Mouse (Mus musculus) erythroblast, adult 5-6 weeks (primary cell): ENCODE measurements around the gene Hist1h2bh. TPM values are rescaled to one million over a fixed set of nuclear protein-coding genes. Genes with fewer than 3 reads are reported as not detected.
"Not testable (repeated sequence)": the region's sequence is repeated elsewhere in the genome, so short reads cannot be mapped to it uniquely, and the experiment has no call there.

ENCODE experiments used
- ATAC-seq: replicated peaks from 2 replicates; pipeline ENCODE4 v1.8.0; 2016; ENCODE audit warnings: moderate number of reproducible peaks, mild to moderate bottlenecking, moderate TSS enrichment, inconsistent platforms; ENCODE audit not compliant: poor library complexity, low FRiP score, severe bottlenecking
- total RNA-seq, 2 experiments: library from RNA; stranded (forward) in 1 of 2; stranded (reverse) in 1 of 2; fragments of 150-400 nt in 1 of 2; fragments of 200-764, 138-1000 nt in 1 of 2; gene quantifications; 2 replicates each; pipeline versions ENCODE4 v1.2.3 to v1.2.4; 2015 to 2017; ENCODE audit warnings: low replicate concordance in 2 of 2

The Hist1h2bh gene
- total RNA-seq, 2 experiments from 2014 or later: 13.4 to 67.3 TPM

GRCm38 (mm10) chr13:23554393-23554792 is 11.2 kb upstream of the Hist1h2bh start:
- no peak for ATAC-seq

DNA sequence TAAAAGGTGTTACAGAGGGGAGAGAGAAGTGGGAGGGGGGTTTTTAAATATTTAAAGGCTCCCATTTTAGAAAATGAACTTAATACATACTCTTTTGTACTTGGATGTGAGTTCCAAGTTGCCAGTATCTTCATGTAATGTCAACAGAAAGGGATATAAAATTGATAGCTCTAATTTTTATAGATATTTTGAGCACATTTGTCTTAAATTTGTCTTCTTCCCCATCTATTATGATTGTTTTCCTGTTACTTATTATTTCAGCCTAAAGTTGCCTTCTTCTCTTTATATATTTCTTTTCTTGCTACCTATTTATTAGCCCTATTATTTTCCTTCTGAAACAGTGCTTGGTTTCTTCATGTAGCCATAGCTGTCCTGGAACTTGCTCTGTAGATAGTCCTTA is 9.8 kb upstream of the Hist1h2bh start, which contains the start of gene Hist1h1d:
Gene Hist1h1d, plus strand, starts transcription at position 301 of the 400 bp plus-strand sequence.
- no peak for ATAC-seq

GRCm38 (mm10) chr13:23551931-23552914 is 9.0 kb upstream of the Hist1h2bh start:
- no peak for ATAC-seq

- peak; percentile 51 for ATAC-seq
These were observed 8.1 kb upstream of the Hist1h2bh start, which contains the start of gene Hist1h4f for GRCm38 (mm10) chr13:23551146-23551834. Gene Hist1h4f, minus strand, starts transcription at chr13:23551648.

DNA sequence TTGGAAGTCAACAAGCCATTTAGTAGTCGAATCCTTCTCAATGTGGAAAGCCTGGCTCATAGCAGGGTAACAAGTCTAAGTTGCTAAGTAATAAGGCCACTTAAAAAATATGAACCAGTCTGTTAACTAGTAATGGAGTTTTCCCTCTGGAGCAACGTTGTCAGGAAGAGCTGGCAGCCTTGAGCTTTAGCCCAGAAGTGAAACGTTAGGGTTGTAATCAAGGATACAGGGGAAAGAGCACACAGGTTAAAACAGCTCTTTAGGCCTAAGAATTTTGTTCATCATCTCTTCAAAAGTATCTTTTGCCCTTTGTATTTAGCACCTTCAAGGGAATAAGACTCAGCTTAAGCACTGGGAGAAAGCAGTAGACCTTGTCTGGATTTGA is 7.6 kb upstream of the Hist1h2bh start:
- peak; percentile 4; the same call in 1 of the 2 replicates for ATAC-seq

DNA sequence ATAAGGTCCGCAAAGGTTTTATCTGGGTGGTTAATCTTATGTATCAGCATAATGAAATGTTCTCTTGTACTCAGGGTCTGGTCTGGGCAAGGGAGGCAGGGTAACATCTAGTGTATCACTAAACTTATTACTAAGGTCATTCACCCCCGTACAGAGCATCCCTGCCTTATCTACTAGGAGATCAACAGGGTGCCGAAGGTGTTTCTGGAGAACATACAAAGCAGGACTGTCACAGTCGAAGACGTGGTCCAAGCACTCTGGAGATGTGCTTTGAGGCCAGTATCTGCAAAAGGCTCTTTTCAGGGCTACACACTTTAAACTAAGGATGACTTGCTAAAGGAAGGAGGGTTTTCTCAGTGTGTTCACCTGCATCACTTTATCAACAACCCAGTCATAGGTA is 3.5 kb upstream of the Hist1h2bh start:
- no peak for ATAC-seq

DNA sequence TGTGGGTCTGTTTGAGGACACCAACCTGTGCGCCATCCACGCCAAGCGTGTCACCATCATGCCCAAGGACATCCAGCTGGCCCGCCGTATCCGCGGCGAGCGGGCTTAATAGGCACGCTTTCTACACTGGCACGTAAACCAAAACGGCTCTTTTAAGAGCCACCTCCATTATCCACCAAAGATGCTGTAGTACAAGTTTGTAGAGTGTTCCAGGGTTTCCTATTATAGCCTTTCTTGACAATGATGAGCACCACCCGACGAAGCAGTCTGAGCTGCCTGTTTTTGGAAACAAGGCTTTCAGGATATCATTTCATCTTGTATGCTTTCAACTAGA is 1.6 kb upstream of the Hist1h2bh start:
- ATAC-seq: peak; percentile 38

DNA sequence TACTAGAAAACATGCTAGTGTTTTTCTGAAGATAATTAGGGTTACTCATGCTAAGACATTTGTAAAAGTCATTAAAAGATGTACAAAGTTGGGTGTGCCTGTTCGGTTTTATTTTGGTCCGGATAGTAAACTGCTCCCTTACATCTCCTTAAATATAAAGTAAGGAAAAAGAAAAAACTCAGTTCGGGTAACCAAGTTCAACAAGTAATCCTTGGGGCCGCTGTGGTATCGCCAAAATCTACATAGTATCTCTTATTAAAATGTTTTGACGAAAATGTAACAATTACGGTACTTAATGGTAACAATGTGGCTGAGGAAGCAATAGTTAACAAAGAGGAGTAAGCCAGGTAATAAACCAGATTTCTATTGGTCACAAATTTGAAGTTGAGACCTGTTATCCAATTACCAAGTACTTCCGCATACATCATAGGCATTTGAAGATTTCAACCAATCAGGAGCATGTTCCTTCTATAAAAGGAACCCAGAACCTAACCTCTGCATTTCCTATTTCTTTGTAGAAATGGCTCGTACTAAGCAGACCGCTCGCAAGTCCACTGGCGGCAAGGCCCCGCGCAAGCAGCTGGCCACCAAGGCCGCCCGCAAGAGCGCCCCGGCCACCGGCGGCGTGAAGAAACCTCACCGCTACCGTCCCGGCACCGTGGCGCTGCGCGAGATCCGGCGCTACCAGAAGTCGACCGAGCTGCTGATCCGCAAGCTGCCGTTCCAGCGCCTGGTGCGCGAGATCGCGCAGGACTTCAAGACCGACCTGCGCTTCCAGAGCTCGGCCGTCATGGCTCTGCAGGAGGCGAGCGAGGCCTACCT is 984 bp upstream of the Hist1h2bh start, which contains the start of gene Hist1h3f:
Gene Hist1h3f, plus strand, starts transcription at position 88 of the 822 bp plus-strand sequence.
- ATAC-seq: peak; percentile 82

DNA sequence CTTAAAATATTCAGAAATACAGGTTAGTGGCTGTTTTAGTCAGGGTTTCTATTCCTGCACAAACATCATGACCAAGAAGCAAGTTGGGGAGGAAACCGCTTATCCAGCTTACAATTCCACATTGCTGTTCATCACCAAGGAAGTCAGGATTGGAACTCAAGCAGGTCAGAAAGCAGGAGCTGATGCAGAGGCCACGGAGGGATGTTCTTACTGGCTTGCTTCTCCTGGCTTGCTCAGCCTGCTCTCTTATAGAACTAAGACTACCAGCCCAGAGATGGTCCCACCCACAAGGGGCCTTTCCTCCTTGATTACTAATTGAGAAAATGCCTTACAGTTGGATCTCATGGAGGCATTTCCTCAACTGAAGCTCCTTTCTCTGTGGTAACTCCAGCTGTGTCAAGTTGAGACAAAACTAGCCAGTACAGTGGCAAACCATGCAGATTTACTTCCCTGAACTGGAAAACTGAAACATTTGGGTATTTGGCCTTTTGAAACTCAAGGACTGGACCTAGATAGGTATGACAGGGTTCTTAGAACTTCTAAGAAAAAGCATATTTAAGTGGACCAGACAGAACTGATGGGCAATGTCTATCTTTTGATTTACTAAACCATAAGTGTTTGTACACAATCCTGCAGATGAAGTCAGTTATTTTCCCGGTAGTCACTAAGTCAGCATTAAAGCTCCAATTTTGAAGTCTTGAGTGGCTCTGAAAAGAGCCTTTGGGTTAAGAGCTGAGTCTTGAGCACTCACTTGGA is 789 bp downstream of the Hist1h2bh start:
- ATAC-seq: not testable (repeated sequence)

DNA sequence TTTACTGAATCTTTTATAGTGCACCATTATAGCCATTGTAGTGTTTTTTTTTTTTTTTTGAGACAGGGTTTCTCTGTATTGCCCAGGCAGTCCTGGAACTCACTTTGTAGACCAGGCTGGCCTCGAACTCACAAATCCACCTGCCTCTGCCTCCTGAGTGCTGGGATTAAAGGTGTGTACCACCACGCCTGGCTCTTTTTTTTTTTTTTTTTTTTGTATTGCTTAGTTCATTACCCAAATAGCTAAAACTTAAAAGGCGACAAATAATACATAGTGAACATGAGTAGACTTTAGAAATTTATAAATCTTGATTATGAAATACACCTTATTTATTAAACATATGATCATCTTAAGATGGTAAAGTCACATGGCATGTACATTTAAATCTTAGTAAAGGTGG is 1.7 kb downstream of the Hist1h2bh start:
- ATAC-seq: no peak

GRCm38 (mm10) chr13:23539821-23540220 is 3.4 kb downstream of the Hist1h2bh start:
- ATAC-seq: not testable (repeated sequence)

DNA sequence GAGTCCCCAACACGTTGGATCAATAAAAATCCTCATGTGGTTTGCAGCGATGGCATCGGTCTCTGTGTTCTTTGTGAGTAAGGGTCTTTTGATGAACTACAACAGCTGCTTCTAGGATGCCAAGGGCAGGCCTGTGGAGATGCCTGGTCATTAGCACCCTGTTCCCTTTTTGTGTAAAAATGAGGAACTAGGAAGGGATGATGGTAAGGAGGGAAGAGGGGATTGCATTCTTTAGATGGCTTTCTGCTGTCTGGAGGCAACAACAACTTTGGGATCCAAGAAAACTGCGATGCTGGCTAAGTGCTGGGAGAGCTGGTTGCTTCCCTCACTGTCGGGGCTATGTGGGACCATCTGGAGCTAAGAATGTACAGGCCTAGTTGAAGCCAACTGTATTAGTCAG is 4.9 kb downstream of the Hist1h2bh start:
- no peak for ATAC-seq

- no peak for ATAC-seq
These were observed 6.0 kb downstream of the Hist1h2bh start for GRCm38 (mm10) chr13:23537006-23537710.

DNA sequence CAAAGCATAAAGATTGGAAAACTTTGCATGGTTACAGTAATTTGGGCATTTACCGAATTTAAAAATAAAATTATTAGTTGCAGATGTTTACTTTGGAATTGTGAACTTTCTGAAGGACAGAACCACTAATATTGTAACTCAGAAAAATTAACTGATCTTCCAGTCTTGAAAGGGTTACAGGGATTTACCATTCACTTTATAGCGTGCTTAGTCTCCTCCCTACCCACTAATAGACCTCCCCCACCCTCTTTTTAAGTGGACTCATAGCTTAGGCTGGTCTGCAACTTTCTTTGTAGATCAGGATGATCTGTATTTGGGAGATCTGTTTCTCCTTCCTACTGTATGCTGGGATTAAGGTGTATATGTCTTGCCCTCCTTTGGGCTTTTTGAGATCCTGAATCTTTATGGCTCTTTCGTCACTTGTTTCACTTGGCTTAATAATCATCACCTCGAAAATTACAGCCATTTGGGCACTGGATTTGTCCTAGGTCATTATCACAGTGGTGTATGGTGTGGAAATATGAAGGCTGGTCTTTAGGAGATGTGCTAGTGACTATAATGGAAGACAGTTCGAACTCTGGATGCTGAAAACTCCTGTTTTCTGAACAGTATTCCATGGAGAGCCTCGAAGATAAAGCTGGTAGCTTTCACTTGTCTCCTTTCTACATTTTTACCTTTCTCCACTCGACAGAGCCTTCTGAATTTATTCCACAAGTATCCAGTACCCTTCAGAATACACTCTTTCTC is 6.9 kb downstream of the Hist1h2bh start:
- no peak for ATAC-seq

GRCm38 (mm10) chr13:23535137-23536075 is 7.8 kb downstream of the Hist1h2bh start, which contains the start of gene Hist1h3g:
Gene Hist1h3g, plus strand, starts transcription at chr13:23535422.
- peak; percentile 69 for ATAC-seq

- ATAC-seq: peak; percentile 37
These were observed 8.6 kb downstream of the Hist1h2bh start for GRCm38 (mm10) chr13:23534368-23535131.
